ENCODE assay signal across 14 mouse cellular contexts in genomic region chr6:6364037-6364436, GRCm38 (mm10).
DNase-seq lines count a peak whose midpoint lies in the region; ATAC-seq and TF ChIP-seq lines count a peak whose summit lies in the region.
"Had no signal": no experiment of that assay in that cellular context is flagged by ENCODE, and none has a peak within 500 bp of the region (broad histone marks: within the 10 kb centered on the region; RNA-seq: fewer than 3 reads in every experiment).

No protein-coding gene starts in this region.

- WGBS in cerebellum, adult 2 months = 13% methylated on average over 4 of the region's 4 CpGs
- WGBS in hindbrain, embryonic 15.5 days = 41% methylated on average over 4 of the region's 4 CpGs
- WGBS in hindbrain, embryonic 13.5 days = 59% methylated on average over 4 of the region's 4 CpGs
- 65% methylated on average over 4 of the region's 4 CpGs for WGBS in hindbrain, embryonic 16.5 days

- no peaks in the 10 kb centered on the region for H3K4me1 ChIP-seq in cerebellum, adult 2 months (ENCODE audit: control insufficient read depth, insufficient read depth, low read length)
- H3K4me1 ChIP-seq in hindbrain, embryonic 15.5 days (replicated peaks) = no peaks in the 10 kb centered on the region
- H3K4me1 ChIP-seq in hindbrain, embryonic 13.5 days (replicated peaks) = no peaks in the 10 kb centered on the region
- no peaks in the 10 kb centered on the region for H3K4me1 ChIP-seq in hindbrain, embryonic 16.5 days (ENCODE audit: control insufficient read depth, insufficient read depth, low read depth, low read length)
- H3K4me1 ChIP-seq: limb, embryonic 15.5 days had no signal

- H3K9ac ChIP-seq in hindbrain, embryonic 15.5 days = no peak overlapping the region
- no peak overlapping the region for H3K9ac ChIP-seq in hindbrain, embryonic 13.5 days
- H3K9ac ChIP-seq in hindbrain, embryonic 16.5 days (ENCODE audit: low read depth, low read length) = no peak overlapping the region
- H3K9ac ChIP-seq: limb, embryonic 15.5 days had no signal

- no peak overlapping the region for H3K4me3 ChIP-seq in cerebellum, adult 2 months (replicated peaks; ENCODE audit: insufficient read depth, low read depth, low read length)
- no peak overlapping the region for H3K4me3 ChIP-seq in hindbrain, embryonic 15.5 days
- no peak overlapping the region for H3K4me3 ChIP-seq in hindbrain, embryonic 13.5 days
- H3K4me3 ChIP-seq in hindbrain, embryonic 16.5 days (ENCODE audit: low read length) = no peak overlapping the region
- H3K4me3 ChIP-seq: heart, adult 2 months; limb, embryonic 15.5 days had no signal

- TF ChIP-seq POLR2A in cerebellum, adult 2 months (IDR thresholded peaks at IDR 0.05; ENCODE audit: borderline replicate concordance, insufficient read depth, low read length) = no peak

- H3K4me2 ChIP-seq in hindbrain, embryonic 15.5 days = no peak overlapping the region
- H3K4me2 ChIP-seq in hindbrain, embryonic 13.5 days = no peak overlapping the region
- no peak overlapping the region for H3K4me2 ChIP-seq in hindbrain, embryonic 16.5 days (ENCODE audit: low read length)
- H3K4me2 ChIP-seq: limb, embryonic 15.5 days had no signal

- 0 out of 2 replicates have a peak, but pooled peaks have one; percentile 34 for ATAC-seq in hindbrain, embryonic 15.5 days (ENCODE audit: low FRiP score, low read depth)
- no peak for ATAC-seq in hindbrain, embryonic 13.5 days (ENCODE audit: low FRiP score)
- peak; percentile 63; the same call in 1 of the 2 replicates for ATAC-seq in hindbrain, embryonic 16.5 days
- ATAC-seq: Patski had no signal

- no peak for TF ChIP-seq CTCF in cerebellum, adult 2 months (IDR thresholded peaks at IDR 0.05; ENCODE audit: borderline replicate concordance, insufficient read depth, low read depth, low read length)

- DNase-seq in cerebellum, postnatal 10 days = peak; percentile 70 to 75
- DNase-seq in cerebellum, adult 2 months = no peak
- peak; percentile 54 for DNase-seq in embryo, embryonic 10 days (ENCODE audit: low spot score)
- DNase-seq in spleen, adult 18-20 months = no peak
- no peak for DNase-seq in right cerebral cortex, postnatal 25 days
- DNase-seq: heart, adult 2 months; heart, postnatal 36 days; lung, adult 2 months; right cerebral cortex, adult 18-20 months had no signal

- H3K27me3 ChIP-seq in cerebellum, adult 2 months (ENCODE audit: control insufficient read depth, insufficient read depth, low read length) = no peaks in the 10 kb centered on the region; the same call in 1 of the 2 replicates
- H3K27me3 ChIP-seq in hindbrain, embryonic 15.5 days = no peaks in the 10 kb centered on the region
- H3K27me3 ChIP-seq in hindbrain, embryonic 13.5 days = no peaks in the 10 kb centered on the region
- H3K27me3 ChIP-seq in hindbrain, embryonic 16.5 days (replicated peaks; ENCODE audit: control insufficient read depth, insufficient read depth, low read length) = no peaks in the 10 kb centered on the region
- H3K27me3 ChIP-seq: limb, embryonic 15.5 days; Patski had no signal

- no peak overlapping the region for H3K27ac ChIP-seq in cerebellum, adult 2 months (ENCODE audit: insufficient read depth, low read length)
- no peak overlapping the region for H3K27ac ChIP-seq in hindbrain, embryonic 15.5 days (replicated peaks)
- H3K27ac ChIP-seq in hindbrain, embryonic 13.5 days = no peak overlapping the region
- H3K27ac ChIP-seq in hindbrain, embryonic 16.5 days (ENCODE audit: low read depth, low read length) = no peak overlapping the region
- H3K27ac ChIP-seq: heart, adult 2 months; limb, embryonic 15.5 days had no signal

- no peaks in the 10 kb centered on the region for H3K36me3 ChIP-seq in hindbrain, embryonic 15.5 days
- no peaks in the 10 kb centered on the region for H3K36me3 ChIP-seq in hindbrain, embryonic 13.5 days
- no peaks in the 10 kb centered on the region for H3K36me3 ChIP-seq in hindbrain, embryonic 16.5 days (ENCODE audit: control insufficient read depth, insufficient read depth, low read length)
- H3K36me3 ChIP-seq: limb, embryonic 15.5 days had no signal

- no peaks in the 10 kb centered on the region for H3K9me3 ChIP-seq in hindbrain, embryonic 15.5 days
- no peaks in the 10 kb centered on the region for H3K9me3 ChIP-seq in hindbrain, embryonic 13.5 days
- H3K9me3 ChIP-seq in hindbrain, embryonic 16.5 days (ENCODE audit: control insufficient read depth, low read length) = no peaks in the 10 kb centered on the region
- H3K9me3 ChIP-seq: limb, embryonic 15.5 days had no signal

Comparison
In these comparisons a context has a peak if more than half of its experiments do, and no peak if none do; other contexts are left out.
1. DNase-seq: peak in cerebellum, postnatal 10 days (2 of 2) and embryo, embryonic 10 days (single experiment); none in cerebellum, adult 2 months (0 of 2), spleen, adult 18-20 months (0 of 2) and right cerebral cortex, postnatal 25 days (single experiment).